Mouse (Mus musculus): ENCODE measurements at regions not wholly inside any gene's neighbourhood (a gene's known extent, or its start where the extent isn't known, plus 50 kb on each side); places are given as distances from the start of the nearest gene placed in this dataset.

- TF ChIP-seq EP300 (IDR thresholded peaks at IDR 0.05) (no peak), CTCF (IDR thresholded peaks at IDR 0.05) (no peak)
Observed at GRCm38 (mm10) chr2:48586831-48587169, 227.1 kb upstream of the Acvr2a start.
